Mouse (Mus musculus) spleen, adult 18-20 months (tissue): ENCODE data around the gene Hoxd12.

Experiments
- DNase-seq, 2 experiments: peaks; one replicate each; pipeline ENCODE4 v3.0.0; 2022; ENCODE audit warnings: mixed read lengths in 2 of 2

The Hoxd12 gene

DNA sequence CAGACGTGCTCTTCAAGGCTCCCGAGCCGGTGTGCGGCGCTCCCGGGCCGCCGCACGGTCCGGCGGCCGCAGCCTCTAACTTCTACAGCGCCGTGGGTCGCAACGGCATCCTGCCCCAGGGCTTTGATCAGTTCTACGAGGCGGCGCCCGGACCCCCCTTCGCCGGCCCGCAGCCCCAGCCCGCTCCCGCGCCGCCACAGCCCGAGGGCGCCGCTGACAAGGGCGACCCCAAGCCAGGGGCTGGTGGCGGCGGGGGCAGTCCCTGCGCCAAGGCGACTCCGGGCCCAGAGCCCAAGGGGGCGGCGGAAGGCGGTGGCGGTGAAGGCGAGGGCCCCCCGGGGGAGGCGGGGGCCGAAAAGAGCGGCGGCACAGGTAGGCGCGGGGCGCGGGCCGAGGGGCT, 8.0 kb downstream of the Hoxd12 start:
- no peak for DNase-seq

DNA sequence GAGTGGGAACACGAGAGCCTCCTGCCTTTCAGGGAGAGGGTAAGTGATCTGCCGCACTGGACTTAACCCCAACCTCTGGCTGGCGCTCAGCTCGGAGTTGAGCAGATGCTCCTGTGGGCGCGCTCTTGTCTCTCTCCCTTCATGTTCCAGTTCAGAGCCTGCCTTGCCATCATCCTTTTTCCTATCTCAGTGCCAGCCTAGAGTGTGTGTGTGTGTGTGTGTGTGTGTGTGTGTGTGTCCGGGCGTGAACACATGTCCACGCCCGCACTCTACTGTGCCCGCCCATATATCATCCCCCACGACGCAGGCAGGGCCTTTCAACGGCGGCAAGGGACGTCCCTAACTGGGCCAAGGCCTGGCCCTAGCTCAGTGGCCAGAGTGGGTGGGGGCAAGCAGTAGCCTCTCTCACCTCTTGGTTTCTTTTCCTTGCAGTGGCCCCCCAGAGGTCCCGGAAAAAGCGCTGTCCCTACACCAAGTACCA, 8.7 kb downstream of the Hoxd12 start:
- DNase-seq = no peak

DNA sequence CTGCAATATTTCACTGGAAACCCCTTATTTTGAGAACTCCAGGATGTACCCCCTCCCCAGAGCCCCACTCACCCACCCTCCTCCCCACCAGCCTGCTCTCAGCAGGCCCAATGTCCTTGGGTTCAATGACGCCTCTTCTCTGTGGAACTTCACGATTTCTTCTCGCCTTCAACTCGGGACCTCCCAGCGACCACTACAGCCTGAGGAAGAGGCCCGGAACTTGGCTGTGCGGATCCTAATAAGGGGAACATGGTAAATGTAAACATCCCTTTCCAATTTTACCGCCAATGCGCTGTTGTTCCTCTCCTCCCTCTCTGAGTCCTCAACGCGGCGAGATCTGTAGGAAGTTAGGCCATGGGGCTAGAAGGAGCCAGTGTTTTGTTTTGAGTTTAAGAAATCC, 9.3 kb downstream of the Hoxd12 start:
- no peak for DNase-seq

DNA sequence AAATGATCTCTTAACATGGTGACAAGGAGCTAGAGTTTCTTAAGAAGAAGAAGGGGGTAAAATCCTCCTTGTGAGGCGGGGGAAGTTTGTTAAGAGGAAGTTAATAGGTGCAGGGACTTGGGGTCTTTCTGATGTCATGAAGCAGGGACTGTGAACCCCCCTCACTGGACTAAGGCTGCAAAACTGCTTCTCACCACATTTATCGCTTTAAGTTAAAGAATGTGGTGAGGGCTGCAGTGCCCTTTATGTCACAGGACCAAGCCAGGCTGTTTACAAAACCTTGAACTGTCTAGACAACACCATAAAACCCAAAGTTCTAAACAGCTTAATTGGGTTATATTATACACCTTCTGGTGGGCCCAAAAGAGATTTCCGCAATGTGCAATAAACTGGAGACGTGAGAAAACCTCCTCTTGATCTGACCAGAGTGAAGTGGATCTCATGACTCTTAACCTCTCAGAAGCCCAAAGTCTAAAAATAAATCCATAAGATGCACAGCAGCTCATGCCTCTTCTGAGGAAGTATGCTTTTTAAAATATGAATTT, 10.3 kb downstream of the Hoxd12 start:
- DNase-seq = no peak

DNA sequence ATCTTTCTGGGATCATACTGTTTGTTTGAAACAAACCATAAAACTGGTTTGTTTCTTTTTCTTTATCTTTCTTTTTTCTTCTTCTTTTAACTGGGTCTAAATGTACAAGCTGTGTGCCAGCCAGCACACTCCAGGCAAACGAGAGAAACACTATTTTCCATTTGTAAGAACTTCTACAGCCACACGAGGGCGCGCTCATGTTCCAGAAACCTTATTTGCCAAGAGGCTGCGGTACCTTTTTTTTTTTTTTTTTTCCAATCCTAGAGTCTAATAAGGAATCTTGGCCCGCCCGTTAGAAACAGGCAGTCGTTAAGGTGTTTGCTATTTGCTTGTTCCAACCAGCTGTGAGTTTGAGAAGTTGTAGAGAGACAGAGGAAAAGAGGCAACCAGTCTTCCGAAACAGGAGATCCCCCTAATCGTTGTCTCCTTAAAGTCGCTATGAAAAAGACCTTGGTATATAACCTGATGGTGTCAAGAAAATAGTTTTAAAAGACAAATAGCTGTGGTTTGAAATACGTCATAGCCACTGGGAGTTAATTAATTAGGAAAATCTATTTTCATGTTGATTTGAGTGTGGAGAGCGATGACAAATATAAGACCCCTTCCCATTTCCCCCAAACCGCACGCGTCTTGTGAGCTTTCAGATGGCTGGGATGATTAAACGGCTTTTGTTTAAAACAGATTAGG, 11.6 kb downstream of the Hoxd12 start:
- DNase-seq = peak in 1 of 2 experiments; percentile 29

DNA sequence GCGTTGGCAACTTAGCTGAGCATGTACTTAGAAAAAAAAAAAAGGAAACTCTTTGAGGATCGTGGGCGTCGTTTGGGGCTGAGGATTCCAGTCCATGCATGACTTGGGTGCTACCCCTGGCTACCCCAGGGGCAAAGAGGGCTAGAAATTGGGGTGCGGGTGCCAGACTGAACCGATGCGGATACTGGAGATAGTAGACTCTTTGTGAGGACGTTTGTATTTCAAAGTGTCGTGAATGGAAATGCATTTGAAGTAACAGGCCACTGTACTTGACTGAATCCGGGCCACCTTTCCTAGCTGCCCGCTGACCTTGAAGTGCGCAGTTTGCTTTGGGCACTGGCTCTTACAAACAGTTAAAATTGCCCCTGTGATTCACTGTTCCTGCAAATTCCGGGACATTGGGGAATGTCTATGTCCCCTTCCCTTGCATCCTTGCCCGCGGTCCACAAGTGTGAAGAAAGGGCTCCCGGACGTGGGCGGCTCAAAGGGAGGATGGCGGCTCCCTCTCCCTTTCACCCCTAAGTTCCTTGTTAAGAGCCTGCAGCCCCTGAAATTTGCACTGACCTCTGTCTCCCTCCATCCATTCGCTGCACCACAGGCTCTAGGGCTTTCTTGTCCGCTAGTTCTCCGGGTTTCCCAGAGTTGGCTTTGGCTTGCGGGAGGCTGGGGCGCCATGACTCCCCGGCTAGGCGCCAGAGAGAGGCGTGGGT, 12.3 kb downstream of the Hoxd12 start:
- no peak for DNase-seq

DNA sequence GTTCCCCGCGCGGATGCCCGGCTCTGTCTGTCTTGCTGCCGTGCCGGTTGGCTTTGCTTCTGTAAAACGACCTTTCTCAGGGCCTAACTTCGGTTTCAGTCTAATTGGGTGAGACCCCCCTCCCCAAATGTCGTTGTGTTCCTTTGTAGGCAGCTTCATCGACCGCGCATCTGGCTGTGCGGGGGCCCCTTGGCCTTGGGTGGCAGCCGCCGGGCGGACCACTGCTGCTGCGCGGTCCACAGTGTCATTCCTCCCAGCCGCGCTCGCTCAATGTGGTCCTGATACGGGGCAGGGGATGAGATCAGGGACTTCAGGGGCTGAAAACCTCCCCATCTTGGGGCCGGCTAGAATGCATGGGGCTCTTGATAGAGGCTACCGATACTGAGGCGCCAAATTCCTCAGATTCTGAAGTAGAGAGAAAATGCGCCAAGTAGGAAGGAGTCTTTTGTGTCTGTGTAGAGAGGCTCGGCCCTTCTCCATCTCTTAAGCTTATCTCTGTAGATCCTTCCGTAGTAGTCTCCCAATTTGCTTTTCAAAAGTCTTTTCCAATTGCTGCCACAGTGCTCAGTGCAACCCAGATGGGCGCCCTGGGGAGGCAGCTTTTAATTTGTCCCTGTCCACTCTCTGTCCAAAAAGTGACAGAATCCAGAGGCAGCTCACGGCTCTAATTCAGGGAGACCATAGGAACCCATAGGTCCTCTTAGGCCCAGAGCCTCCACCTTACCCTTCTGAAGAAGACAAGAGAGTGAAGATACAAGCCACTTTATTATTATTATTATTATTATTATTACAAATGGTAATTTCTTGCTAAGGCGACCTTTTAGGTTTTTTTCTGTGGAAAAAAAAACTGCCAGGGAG, 13.1 kb downstream of the Hoxd12 start:
- no peak for DNase-seq

DNA sequence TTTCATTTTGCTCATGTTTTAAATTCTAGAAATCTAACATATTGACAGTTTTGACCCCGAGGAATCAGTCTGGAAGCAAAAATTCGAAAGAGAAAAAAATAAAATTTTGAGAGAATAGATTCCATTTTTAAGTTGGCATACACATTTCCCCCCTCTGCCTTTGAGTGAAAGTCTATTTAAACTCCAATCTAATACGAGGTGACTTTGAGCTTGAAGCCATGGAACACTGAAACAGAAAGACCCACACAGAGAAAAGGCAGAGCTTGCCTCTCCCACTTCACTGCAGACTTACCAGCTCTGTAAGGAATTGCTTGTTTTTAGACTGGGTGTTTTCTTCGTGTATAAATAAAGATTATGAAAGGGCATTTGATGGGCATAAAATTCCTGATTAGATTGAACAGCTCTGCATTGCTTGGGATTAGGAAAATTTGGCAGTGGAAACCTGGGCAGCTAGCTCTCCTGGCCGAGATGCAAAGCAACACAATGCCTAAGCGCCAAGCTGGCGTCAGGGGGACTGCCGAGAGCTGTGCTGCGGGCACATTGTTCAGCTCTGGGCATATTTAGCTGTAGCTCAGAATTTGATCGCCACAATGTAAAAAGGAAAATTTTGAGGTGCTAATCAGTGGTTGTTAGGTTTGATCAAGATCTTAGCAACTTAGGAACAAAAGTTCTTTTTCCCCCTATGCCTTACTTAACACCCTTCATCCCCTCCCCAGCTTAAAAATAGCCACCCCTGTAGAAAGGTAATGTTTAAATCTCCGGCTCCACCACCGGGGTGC, 14.2 kb downstream of the Hoxd12 start:
- DNase-seq = no peak

DNA sequence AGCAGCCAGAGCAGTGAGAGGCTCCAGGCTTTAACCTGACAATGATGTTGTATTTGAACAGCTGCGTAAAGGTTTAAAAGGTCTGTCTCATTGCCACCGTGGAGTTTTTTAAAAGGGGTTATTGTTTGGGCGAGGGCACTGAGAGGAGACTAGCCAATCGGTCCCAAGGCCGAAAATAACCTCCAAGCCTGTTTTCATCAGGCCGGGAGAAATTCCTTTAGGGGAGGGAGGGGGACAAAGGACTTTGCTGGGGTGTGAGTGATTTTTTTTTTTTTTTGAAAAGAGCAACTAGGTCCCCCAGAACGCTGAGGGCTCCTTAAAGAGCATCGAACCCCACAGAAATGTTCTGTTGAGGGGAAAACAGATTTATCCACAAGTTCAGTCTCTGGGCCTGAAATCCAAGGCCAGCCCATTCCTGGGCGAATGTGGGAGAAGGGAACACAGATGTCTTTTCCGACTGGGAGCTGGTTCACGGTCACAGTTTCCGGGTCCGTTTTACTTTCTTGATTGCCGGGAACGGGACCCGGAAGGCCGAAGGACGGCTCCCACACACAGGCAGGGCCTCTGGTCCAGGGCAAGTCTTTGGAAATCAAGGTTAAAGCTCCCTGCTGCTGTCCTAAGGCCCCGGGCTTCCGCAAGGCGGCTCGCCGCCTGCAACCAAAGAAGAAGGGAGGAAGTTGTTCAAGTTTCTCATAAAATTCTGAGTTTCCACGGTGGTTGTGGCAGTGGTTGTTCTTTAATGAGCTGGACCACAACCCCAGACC, 14.9 kb downstream of the Hoxd12 start:
- DNase-seq = no peak

DNA sequence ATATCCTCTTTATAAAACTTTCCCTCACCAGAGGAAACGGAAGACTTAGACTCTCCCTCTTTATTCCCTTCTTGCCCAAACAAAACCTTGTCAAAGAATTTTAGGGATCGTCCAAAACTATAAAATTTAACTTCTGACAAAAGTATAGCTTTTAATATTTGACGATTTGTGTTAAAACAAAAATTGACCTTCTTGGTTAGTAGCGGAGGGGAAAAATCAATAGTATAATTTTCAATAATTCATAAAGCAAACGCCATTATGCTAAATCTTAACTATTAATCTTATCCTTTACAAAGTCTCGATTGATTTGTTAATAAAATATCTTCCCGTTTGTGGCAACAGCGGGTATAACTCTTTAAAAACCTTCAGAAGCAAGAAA, 15.5 kb downstream of the Hoxd12 start:
- DNase-seq = no peak

DNA sequence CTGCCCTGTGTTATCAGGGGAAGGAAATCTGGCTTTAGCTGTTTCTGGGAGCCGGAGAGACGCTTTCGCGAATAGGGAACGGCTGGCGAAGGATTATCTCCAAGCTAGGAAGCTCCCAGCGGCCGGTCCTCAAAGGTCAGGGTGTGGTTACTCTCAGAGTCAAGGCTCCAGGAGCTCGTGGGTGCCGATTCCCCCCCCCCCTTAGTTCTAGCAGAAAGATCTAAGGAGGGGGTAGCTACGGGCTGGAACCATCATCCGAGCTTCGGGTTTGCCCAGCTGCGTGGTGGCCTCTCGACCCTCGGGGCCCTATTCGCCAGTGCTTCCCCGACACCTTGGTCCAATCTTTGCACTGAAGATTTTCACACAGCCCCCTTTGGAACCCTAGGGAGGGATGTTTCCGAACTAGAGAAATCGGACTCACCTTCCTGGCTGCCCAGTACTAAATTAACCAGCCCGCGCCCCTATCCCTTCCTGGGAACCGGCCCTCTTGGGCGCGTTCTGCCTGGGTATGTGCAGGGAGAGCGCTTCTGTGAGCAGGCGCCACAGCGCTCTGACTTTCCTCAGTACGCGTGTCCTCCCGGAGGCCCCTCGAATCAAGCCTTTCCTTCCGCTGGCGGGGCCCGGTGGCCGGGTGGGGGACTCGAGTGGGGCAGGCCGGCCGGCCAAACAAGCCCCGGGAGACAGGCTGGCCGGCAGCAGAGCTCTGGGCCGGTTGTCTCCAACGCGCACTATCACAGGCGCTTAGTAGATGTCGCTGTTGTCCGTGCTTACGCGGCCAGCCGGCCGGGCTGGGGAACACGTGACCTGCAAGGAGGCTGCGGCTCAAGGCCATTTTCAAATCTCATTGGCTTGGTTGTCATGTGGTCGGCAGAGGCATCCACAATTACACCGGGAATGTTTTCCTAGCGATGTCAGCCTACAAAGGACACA, 16.5 kb downstream of the Hoxd12 start, which contains the start of gene Hoxd10:
Hoxd10 (plus strand) TSS at position 903 of the 930 bp plus-strand sequence.
- DNase-seq = no peak

DNA sequence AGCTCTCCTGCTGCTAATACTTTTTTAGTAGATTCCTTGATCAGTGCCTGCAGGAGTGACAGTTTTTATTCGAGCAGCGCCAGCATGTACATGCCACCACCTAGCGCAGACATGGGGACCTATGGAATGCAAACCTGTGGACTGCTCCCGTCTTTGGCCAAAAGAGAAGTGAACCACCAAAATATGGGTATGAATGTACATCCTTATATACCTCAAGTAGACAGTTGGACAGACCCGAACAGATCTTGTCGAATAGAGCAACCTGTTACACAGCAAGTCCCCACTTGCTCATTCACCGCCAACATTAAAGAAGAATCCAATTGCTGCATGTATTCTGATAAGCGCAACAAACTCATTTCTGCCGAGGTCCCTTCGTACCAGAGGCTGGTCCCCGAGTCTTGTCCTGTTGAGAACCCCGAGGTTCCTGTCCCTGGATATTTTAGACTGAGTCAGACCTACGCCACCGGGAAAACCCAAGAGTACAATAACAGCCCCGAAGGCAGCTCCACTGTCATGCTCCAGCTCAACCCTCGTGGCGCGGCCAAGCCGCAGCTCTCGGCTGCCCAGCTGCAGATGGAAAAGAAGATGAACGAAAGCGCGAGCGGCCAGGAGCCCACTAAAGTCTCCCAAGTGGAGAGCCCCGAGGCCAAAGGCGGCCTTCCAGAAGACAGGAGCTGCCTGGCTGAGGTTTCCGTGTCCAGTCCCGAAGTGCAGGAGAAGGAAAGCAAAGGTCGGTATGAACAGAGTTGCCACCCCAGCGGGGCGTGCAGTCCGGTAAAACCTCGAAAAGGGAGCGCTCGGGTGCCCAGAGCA, 17.4 kb downstream of the Hoxd12 start:
- DNase-seq = no peak

DNA sequence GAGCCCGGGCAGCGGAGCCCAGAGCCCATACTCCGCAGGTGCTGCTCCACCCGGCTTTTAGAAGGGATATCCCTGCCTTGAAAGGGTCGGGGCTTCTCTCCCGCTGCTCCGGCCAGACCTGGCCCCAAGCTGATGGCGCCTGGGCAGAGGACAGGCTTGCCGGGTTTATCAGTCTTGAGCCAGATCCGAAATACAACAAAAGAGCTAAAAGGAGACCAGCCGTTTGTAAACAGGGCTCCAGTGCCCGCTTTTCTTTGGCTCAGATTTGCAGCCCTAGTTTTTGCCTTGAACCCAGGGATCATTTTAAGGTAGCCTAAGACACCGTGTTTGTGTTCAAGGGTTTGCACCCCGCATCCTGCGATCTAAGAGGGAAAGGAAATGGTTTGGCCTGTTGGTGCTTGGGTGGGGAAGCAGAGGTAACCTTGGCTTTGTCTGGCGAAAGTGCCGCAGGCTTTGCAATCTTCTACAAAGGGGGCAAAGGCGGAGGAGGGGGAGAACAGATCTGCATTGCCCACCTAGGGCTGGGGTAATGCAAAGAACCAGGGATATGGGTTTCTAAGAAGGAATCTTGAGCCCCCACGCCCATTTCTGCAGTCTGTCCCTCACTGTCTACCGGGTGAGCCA, 18.1 kb downstream of the Hoxd12 start:
- DNase-seq = no peak

DNA sequence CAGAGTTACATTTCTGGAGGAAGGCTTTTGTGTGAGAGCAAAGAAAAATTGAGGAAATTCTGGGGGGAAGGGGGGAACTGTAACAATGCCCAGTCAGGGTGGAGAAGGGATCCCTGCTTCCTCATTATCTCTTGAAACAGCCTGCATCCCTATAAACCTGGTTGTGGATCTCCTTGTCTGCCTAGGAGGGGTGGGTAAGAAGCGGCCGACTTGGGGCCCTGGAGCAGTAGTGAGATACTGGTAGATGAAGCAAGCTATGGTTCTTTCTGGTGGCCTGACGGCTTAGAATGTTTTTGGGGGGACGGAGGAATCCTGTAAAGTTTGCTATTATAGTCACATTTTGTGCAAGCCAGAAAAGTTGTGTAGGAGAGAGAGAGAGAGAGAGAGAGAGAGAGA, 18.6 kb downstream of the Hoxd12 start:
- no peak for DNase-seq

DNA sequence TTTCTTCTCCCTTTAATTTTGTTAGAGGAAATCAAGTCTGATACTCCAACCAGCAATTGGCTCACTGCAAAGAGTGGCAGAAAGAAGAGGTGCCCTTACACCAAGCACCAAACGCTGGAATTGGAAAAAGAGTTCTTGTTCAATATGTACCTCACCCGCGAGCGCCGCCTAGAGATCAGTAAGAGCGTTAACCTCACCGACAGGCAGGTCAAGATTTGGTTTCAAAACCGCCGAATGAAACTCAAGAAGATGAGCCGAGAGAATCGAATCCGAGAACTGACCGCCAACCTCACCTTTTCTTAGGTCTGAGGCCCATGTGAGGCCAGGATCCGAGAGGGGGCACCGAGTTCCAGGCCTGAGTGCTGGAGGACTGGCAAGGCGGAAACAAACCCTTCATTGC, 19.3 kb downstream of the Hoxd12 start:
- no peak for DNase-seq

DNA sequence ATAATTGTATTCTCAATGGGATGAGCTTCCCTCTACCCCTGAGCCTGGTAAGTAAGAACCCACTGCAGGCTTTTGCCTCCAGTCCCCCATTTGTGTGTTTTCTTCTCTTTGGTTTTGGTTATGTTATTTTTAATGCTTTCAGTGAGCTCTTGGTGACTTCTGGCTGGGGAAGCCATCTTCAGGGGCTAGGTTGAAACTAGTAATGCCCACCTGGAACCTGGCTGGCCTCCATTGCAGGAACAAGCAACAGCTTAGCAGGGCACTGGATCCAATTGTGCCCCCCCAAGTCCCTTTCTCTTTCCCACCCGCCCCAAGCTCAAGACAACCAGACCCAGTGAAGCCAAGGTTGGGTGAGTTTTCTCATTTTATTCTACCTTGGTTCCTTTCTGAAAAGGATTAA, 20.6 kb downstream of the Hoxd12 start:
- DNase-seq = no peak

DNA sequence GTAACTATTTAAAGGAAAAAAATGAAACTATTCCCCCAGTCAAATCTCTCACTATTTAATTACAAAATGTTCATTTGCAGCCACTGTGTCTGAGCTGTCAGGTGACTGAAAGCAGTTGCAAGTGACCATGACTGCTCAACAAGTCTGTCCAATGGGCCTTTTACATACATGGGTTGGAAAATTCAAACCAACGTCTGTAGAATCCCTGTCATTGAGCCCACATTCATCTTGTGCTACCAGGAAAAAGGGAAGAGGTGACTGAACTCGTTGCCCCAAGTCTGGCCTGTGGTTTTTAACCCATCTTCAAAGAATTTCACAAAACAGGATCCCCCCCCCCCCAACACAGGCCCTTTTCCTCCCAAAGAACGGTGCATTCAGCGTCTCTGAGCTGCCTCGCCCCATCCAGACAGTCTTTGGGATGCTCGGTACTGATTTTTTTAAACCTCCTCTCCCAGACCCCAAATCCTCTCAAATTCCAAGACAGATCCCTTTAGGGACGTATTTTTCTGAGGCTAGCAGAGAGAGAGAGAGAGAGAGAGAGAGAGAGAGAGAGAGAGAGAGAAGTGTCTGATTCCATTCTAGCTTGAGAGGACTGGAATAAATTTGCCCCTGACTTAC, 21.1 kb downstream of the Hoxd12 start:
- no peak for DNase-seq
